Mouse (Mus musculus) lung, postnatal 36 days (tissue): ENCODE measurements around the gene H2al2a.
"Not testable (repeated sequence)": the region's sequence is repeated elsewhere in the genome, so short reads cannot be mapped to it uniquely, and the experiment has no call there.

Experiments
- DNase-seq: peaks from one replicate; pipeline ENCODE4 v3.0.0; 2022; ENCODE audit warnings: mixed read lengths

H2al2a gene

GRCm38 (mm10) chr2:17973246-17973645 is 23.5 kb downstream of the H2al2a start:
- no peak for DNase-seq

DNA sequence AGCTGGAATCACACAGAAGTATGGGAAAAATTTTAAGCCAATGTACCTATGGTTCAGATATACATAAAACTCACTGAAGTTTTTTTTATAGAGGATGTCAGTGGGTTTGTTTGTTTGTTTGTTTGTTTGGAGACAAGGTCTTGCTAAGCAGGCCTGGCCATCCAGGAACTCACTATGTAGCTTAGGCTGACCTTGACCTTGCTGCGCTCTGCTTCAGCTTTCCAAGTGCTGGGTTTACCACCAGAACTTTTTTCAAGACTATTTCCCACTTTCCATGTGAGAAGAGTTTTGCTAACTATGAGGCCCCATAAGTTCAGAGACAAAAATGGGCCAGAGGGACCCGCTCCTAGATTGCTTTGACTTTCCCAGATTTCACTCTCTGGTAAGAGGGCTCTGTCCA is 23.9 kb downstream of the H2al2a start:
- DNase-seq: no peak

GRCm38 (mm10) chr2:17971407-17971806 is 25.4 kb downstream of the H2al2a start:
- no peak for DNase-seq

DNA sequence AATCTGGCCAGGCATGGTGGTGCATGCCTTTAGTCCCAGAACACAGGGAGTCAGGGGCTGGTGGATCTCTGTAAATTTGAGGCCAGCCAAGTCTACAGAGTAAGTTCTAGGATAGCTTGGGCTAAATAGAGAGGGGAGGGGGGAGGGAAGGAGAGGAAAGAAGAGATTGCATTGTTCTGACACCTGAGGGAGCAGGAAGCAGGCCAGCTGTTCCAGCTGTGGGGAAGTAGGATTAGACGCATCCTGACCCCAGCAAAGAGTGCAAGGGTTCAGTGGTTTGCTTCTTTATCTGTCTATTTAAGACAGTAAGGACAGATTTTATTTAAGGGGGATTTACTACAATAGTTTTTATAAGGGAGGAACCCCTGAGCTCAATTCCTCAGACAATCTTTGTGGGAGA is 26.1 kb downstream of the H2al2a start:
- DNase-seq: no peak

- DNase-seq: peak; percentile 5
These were observed 26.6 kb downstream of the H2al2a start for GRCm38 (mm10) chr2:17970187-17970586.

GRCm38 (mm10) chr2:17968571-17968970 is 28.2 kb downstream of the H2al2a start:
- no peak for DNase-seq

DNA sequence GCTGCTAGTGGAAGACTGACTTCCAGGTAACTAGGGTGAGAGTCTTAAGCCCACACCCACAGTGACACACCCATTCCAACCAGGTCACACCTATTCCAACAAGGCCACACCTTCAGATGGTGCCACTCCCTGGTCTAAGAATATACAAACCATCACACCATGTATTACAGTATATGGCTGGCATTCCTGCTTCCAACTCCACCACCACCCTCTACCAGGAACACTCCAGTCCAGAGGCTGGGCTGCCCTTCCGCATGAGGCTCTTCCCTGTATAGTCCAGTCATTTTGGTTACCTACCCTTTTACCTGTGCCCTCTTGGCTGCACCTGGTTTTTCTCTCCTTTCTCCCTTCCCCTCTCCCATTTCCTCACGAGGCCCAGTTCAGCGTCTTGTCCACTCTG is 28.7 kb downstream of the H2al2a start:
- DNase-seq: not testable (repeated sequence)

DNA sequence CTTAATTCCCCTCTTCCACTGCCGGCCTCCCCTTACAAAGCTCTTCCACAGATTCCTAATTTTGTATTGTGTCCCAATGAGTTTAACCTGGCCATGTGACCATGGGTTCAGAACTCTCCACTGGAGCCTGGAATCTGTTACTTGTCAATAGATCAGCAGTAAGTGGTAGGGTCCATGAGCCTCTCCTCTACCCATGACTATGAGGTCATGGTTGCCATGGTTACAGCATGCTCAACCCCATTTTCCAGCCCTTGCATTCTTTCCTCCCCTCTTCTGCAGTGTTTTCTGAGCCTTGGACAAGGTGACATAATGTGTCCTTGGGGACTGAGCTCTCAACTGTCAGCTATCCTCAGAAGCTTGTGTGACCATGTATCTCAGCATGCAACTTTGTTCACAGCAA is 37.3 kb downstream of the H2al2a start:
- DNase-seq: no peak

DNA sequence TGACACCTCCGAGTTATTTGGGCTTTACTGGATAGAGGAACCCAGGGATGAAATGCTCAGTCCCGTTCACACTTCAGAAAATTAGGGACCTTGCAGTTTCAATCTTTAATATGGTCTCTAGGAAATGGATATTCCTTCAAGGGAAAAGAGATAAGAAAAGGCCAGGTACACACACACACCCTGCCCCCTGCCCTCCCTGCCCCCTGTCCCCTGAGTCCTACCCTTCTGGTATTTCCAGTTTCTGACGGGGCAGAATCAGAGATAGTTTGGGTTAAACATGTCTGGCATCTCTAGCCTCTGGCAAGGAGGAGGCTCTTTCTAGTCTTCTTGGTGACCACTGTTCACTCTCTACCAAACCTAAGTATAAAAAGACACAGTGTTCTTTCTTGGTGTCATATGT is 49.9 kb downstream of the H2al2a start:
- no peak for DNase-seq
